Mouse (Mus musculus): ENCODE results near the gene Adamts1.

The Adamts1 gene

GRCm38 (mm10) chr16:85765167-85765566, 37.7 kb downstream of the Adamts1 start:
- no peak for DNase-seq

DNA sequence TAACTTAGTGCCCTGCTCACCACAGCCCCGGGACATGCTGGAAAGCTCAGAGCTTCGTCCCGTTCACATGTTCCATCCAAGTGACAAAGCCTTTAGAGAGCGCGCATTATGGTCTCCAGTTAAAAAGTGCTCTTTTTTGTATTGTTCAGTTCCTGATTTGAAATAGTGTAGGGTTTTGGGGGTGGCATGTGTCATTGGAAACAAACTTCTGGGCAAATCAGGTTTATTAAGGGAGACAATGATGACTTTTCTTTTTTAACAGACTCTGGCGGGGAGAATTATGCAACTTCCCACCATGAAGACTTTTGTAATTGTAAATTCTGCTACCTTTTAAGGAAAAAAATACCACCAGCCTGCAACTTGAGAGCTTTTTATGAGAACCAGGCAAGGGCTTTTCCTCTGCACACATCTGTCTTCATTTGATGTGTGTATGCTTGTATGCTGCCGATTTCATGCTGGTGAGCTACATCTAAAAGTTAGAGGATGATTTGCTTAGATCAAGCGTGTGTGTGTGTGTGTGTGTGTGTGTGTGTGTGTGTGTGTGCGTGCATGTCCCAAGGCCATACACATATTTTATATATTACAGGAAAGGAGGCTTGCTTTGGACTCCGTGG, 40.8 kb downstream of the Adamts1 start:
- DNase-seq, result no peak

DNA sequence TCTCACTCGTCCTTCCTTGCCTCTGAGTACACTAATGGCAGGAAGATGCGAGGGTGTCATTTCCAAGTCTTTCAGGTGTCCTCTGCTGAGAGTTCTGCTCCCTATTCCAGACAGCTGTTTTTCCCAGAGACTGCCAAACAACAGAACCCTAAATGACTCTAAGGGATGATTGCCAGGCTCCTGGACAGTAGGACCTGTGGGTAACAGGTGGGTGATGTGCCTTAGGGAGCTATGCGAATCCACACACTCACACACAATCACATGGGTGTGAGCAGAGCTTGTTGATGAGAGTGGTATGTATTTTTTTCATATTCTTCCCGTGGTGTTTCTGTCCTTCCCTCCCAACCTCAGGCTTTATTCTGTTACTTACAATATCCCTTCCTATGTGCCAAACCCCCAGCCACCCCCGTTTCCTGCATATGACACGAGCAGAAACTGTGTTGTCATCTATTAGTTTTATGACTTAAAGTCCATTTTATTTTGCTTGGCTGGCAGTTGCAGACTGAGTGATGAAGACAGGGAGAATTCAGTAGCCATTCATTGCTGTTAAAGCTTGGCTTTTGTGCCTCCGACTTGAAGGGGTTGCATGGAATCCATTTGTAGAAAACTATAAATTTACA, 41.8 kb downstream of the Adamts1 start:
- no peak for DNase-seq

GRCm38 (mm10) chr16:85756101-85756819, 46.7 kb downstream of the Adamts1 start:
- peak in 1 of 2 experiments; percentile 14 for DNase-seq

DNA sequence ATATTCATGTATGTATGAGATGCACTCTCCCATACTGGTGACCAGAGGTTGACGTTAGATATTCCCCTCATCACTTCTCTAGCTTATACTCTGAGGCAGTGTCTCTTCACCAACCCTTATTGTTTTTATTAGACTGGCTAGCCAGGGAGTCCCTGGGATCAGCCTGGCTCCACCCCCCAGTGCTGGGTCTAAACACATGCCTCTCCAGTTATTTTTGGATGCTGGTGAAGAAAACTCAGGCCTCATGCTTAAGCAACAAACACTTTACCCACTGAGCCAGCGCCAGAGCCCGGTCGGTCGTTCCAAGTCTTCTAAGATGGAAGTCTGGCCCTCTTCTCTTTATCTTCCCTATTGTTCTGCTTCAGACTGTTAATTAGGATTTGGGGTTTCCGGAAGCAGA, 53.6 kb downstream of the Adamts1 start:
- DNase-seq, result no peak

DNA sequence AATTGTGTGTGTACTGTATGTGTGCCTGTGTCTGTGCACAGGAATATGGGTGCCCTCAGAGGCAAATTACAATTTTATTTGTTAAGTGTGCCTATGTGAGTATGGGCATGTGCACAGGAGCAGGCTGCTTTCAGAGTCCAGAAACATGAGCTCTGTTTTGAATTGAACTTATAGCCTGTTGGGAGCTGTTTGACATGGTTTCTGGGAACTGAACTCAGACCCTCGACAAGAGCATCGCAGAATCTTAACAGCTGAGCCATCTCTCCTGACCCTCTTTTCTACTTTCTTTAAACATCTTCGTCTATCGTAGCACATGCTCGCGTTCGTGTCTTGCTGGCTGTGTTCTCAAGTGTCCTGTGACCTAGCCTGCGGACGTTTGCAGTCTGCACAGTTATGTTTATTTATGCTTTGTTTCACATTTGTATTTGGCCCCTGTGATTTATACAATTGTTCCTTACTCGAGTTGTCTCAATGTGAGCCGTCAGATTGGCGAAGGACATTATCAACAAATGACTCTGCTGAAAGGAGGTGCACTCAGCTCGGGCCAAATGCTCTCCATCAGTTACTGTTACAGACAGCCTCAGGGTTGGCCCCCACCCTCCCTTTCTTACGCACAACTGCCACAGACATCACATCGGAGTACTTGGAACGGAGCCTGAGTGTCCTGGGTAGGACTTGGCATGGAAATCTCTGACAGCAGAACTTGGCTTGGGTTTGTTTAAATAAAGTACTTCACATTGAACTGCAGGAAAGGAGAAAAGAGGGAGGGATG, 55.1 kb downstream of the Adamts1 start:
- peak; percentile 48 to 65 for DNase-seq

GRCm38 (mm10) chr16:85746386-85746785, 56.5 kb downstream of the Adamts1 start:
- no peak for DNase-seq
